Mouse (Mus musculus) thymus, postnatal 4 days (tissue): Measurements from ENCODE around the gene Myoz1.

Experiments used
- DNase-seq: peaks from one replicate; pipeline ENCODE4 v3.0.0; 2021

The Myoz1 gene

DNA sequence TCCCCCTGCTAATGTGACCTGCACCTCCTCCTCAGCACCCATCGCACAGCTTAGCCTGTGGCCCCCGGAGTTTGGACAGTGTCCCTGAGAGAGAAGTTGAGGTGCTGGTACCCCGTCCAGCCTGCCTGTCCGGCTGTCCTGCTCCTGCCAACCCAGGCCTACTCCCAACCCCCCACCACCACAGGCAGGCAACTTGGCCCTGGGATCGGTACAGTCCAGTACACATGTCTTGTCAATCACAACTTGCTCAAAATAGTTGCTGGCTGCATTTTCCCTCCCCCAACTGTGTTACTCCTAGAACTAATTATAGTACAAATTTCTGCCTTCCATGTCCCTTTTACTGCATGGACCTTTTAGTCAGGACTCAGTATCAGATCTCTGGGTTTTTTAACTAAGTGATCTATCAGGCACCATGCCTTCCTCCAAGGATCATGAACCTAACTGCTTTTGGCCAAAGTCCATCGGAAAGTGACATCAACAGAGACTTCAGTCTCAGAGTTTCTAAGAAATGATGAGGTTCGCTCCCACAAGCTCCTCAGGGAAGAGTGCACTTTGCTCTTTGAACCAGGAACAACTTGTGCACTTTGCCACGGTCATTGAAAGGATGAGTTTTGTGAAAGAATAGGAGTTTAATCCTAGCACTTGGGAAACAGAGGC, 11.9 kb upstream of the Myoz1 start, which contains the start of gene Synpo2l:
Synpo2l (minus strand) TSS at position 201 of the 657 bp plus-strand sequence.
- DNase-seq: no peak

- no peak for DNase-seq
These were observed 11.1 kb upstream of the Myoz1 start for GRCm38 (mm10) chr14:20667469-20667868.

- DNase-seq: no peak
These were observed 8.1 kb upstream of the Myoz1 start for GRCm38 (mm10) chr14:20664436-20664835.

- no peak for DNase-seq
These were observed 7.3 kb upstream of the Myoz1 start for GRCm38 (mm10) chr14:20663601-20664000.

- DNase-seq: no peak
These were observed 6.4 kb upstream of the Myoz1 start for GRCm38 (mm10) chr14:20662740-20663139.

GRCm38 (mm10) chr14:20661661-20662331, 5.5 kb upstream of the Myoz1 start:
- no peak for DNase-seq

GRCm38 (mm10) chr14:20660827-20661660, 4.7 kb upstream of the Myoz1 start:
- peak; percentile 92 for DNase-seq

DNA sequence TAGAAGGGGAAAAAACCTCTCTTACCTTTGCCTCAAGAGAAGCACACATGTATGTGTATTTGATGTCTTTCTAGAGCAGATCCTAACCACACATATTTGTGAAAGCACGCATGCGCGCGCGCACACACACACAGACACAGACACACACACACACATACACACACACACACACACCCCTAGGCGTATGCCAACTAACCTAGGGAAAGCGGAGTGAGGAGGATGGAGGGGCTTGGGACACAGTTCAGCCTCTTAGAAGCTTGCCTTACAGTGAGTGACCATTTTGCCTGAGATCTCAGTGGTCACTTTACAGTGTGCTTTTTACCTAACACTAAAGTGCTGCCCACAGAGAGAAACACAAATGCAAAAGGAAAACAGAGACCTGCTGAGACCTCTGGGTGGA, 3.3 kb upstream of the Myoz1 start:
- no peak for DNase-seq

DNA sequence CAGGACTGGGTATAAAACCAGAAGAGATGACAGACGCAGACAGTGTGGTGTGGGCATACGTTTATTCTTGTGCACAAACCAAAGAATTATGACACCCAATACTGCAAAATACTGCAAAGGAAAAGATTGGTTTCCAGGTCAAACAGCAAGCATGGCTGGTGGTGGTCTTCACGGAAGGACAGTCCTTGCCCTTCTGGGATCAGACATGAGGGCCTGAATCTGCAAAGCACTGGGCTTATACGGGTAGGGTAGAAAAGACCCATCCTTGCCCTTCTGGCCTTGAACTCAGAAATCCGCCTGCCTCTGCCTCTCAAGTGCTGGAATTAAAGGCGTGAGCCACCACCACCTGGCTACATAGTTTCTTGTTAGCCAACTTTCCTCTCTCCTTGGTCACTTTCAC, 2.6 kb upstream of the Myoz1 start:
- DNase-seq: no peak

GRCm38 (mm10) chr14:20658326-20658725, 2.0 kb upstream of the Myoz1 start:
- no peak for DNase-seq

- no peak for DNase-seq
These were observed 609 bp downstream of the Myoz1 start for GRCm38 (mm10) chr14:20655731-20656130.

- DNase-seq: no peak
These were observed 1.5 kb downstream of the Myoz1 start for GRCm38 (mm10) chr14:20654690-20655421.

GRCm38 (mm10) chr14:20651722-20652256, 4.6 kb downstream of the Myoz1 start:
- DNase-seq: no peak

DNA sequence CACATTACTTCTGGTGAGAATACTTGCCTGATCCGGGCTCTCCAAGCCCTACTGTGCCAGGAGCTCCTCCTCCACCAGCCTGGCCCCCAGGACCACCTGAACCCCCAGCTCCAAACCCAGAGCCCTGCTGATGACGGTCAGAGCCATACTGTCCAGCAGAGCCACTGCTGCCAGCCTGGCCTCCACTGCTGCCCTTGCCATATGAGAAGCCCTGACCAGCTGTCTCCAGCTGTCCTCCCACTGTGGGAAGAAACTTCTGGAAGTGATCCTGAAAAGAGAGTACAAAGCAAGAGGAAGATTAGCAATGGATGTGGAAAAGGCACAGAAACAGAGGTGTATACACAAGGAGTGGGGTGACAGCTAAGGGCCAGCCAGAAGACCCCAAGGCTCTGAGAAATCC, 5.3 kb downstream of the Myoz1 start:
- DNase-seq: no peak

GRCm38 (mm10) chr14:20646381-20646780, 10.0 kb downstream of the Myoz1 start:
- no peak for DNase-seq

DNA sequence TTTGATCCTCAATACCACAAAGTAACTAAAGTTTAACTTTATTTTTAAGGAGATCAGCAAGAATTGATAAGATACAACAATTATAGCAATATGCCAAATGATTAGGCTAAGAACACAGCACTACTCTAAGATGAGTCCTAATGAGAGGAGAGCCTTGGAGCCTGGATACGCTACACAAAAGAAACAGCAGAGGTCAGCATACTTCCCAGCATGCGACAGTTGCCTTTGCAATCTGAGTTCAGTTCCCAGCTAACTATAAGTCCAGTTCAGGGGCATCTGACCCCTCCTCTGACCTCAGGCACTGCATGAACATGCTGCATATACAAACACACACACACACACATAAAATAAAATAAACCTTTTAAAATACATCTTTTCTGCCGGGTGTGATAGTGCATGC, 10.8 kb downstream of the Myoz1 start:
- no peak for DNase-seq

GRCm38 (mm10) chr14:20641438-20641875, 14.9 kb downstream of the Myoz1 start:
- DNase-seq: no peak

DNA sequence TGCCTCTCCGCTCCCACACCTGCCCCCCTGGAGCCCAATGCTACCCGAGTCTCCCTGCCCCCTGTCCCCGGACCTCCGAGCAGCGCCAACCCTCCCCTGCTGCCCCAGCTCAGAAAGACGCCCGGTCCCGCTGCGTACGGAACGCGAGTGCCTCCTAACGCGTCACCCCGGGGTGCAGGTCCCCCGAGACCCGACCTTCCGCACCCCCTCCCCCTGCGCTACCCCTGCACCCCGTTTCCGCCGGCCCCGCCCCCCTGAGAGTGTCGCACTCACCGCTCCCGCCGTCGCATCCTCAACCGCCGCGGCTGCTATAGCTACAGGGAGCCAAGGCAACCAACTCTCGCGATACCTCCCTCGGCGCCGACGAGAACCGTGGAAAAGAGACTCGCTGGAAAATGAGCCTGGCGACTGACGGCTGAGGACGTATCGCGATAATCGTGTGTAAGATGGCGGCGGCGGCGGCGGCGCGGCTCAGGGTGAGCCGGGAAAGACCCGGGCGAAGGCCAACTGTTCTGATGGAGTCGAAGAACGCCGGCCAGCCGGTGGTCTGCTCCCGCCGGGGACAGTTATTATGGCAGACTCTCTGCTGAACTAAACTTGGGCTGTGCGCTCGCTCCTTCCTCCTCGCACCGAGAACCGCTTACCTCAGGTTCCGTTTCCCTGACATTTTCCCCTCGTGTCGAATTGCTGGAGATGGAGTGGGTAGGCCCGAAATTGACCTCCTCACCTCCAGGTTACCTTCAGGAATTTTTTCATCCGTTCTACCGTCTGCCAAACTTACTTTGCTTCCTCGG, 15.5 kb downstream of the Myoz1 start, which contains the start of gene Usp54:
Usp54 (minus strand) TSS at position 420 of the 794 bp plus-strand sequence.
- peak; percentile 100 for DNase-seq

- peak; percentile 79 for DNase-seq
These were observed 16.3 kb downstream of the Myoz1 start for GRCm38 (mm10) chr14:20639918-20640619.

DNA sequence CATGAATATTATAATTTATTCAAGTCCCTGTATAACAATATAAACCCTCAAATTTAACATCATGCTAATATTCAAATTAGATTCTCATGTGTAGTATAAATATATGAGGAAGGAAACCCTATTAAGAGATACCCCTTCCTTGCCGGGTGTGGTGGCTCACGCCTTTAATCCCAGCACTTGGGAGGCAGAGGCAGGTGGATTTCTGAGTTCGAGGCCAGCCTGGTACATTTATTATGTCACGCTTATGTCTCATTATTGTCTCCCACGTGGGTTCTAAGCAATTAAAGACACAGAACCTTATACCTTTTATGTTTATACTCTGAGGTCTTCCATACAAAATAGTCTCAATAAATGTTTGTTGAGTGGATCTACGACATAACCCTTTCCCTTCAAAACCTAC, 17.6 kb downstream of the Myoz1 start:
- no peak for DNase-seq
